Mouse (Mus musculus) hindbrain, embryonic 16.5 days (tissue): ENCODE data around the gene Qdpr. TPM values are rescaled to one million over a fixed set of nuclear protein-coding genes. Genes with fewer than 3 reads are reported as not detected.
"Not testable (repeated sequence)": the region's sequence is repeated elsewhere in the genome, so short reads cannot be mapped to it uniquely, and the experiment has no call there.

ENCODE experiments used
- ATAC-seq: fragments of 200-750 bp; cut with Nextera tagmentation; 2 replicates; pipeline ENCODE4 v1.8.0; 2017; ENCODE audit warnings: moderate TSS enrichment, moderate library complexity
- H3K27ac ChIP-seq: fragments of 300-500 bp; sonication (generic); 2 replicates; pipeline ENCODE4 v1.5.1; 2014; ENCODE audit warnings: low read depth, mild to moderate bottlenecking, control low read depth, low read length, moderate library complexity
- H3K27me3 ChIP-seq: fragments of 300-500 bp; sonication (generic); replicated peaks from 2 replicates; pipeline ENCODE4 v1.6.1; 2014; ENCODE audit warnings: low read length; ENCODE audit not compliant: control insufficient read depth, insufficient read depth
- H3K36me3 ChIP-seq: fragments of 300-500 bp; sonication (generic); 2 replicates; pipeline ENCODE4 v1.6.1; 2014; ENCODE audit warnings: mild to moderate bottlenecking, low read length, moderate library complexity, mixed read lengths; ENCODE audit not compliant: control insufficient read depth, insufficient read depth
- H3K4me1 ChIP-seq: fragments of 300-500 bp; sonication (generic); 2 replicates; pipeline ENCODE4 v1.6.1; 2014; ENCODE audit warnings: low read depth, low read length; ENCODE audit not compliant: control insufficient read depth, insufficient read depth
- H3K4me2 ChIP-seq: fragments of 300-500 bp; sonication (generic); 2 replicates; pipeline ENCODE4 v1.6.1; 2014; ENCODE audit warnings: mild to moderate bottlenecking, low read length, control low read depth, moderate library complexity
- H3K4me3 ChIP-seq: fragments of 300-500 bp; sonication (generic); 2 replicates; pipeline ENCODE4 v1.5.1; 2014; ENCODE audit warnings: mild to moderate bottlenecking, low read length, control low read depth, moderate library complexity
- H3K9ac ChIP-seq: fragments of 300-500 bp; sonication (generic); 2 replicates; pipeline ENCODE4 v1.6.1; 2014; ENCODE audit warnings: low read depth, mild to moderate bottlenecking, control low read depth, low read length, moderate library complexity
- H3K9me3 ChIP-seq: fragments of 300-500 bp; sonication (generic); 2 replicates; pipeline ENCODE4 v1.6.1; 2014; ENCODE audit warnings: mild to moderate bottlenecking, low read length, moderate library complexity; ENCODE audit not compliant: control insufficient read depth
- WGBS: fragments of 180-500 bp; shearing (Covaris S2); extraction: QIAGEN DNeasy Blood & Tissue Kit; methylation state at CpG from one replicate; pipeline ENCODE4 v1.1.7; 2014; 5-methylcytosine and 5-hydroxymethylcytosine counted together
- polyA plus RNA-seq: library from polyadenylated mRNA; unstranded; fragments of >200 nt; fragmentation: Nextera tagmentation; extraction: Ambion mirVana; gene quantifications from 2 replicates; pipeline ENCODE4 v1.2.1, GENCODE M21; 2015

The Qdpr gene
- polyA plus RNA-seq, 1 experiment from 2014 or later = 154 TPM

- Histone ChIP-seq H3K4me1 (no peaks in the 10 kb centered on the region), H3K27me3 (no peaks in the 10 kb centered on the region), H3K27ac (no peak overlapping the region), H3K36me3 (no peaks in the 10 kb centered on the region; the same call in none of the 2 replicates), H3K4me2 (no peak overlapping the region), H3K4me3 (no peak overlapping the region), H3K9ac (no peak overlapping the region), H3K9me3 (no peaks in the 10 kb centered on the region)
- ATAC-seq = no peak
- WGBS = 94% methylated on average over 3 of the region's 3 CpGs
Observed at GRCm38 (mm10) chr5:45441124-45441523, 8.9 kb downstream of the Qdpr start.

GRCm38 (mm10) chr5:45438301-45438700 is 11.7 kb downstream of the Qdpr start:
- Histone ChIP-seq H3K9ac (no peak overlapping the region), H3K4me2 (no peak overlapping the region), H3K9me3 (no peaks in the 10 kb centered on the region), H3K27me3 (no peaks in the 10 kb centered on the region), H3K4me3 (no peak overlapping the region), H3K4me1 (no peaks in the 10 kb centered on the region), H3K36me3 (peaks cover 11% of the 10 kb centered on the region), H3K27ac (no peak overlapping the region)
- WGBS = 82% methylated on average over 8 of the region's 8 CpGs
- no peak for ATAC-seq

- no peak overlapping the region for H3K9ac ChIP-seq
- H3K4me2 ChIP-seq = no peak overlapping the region
- no peaks in the 10 kb centered on the region for H3K9me3 ChIP-seq
- no peak overlapping the region for H3K4me3 ChIP-seq
- H3K27me3 ChIP-seq = no peaks in the 10 kb centered on the region
- H3K4me1 ChIP-seq = no peaks in the 10 kb centered on the region
- no peak for ATAC-seq
- peaks cover 11% of the 10 kb centered on the region for H3K36me3 ChIP-seq
- no peak overlapping the region for H3K27ac ChIP-seq
- WGBS = 63% methylated on average over 4 of the region's 4 CpGs
Observed at GRCm38 (mm10) chr5:45437826-45438225, 12.2 kb downstream of the Qdpr start.

- Histone ChIP-seq H3K36me3 (peaks cover 11% of the 10 kb centered on the region), H3K4me3 (no peak overlapping the region), H3K27ac (no peak overlapping the region), H3K4me2 (no peak overlapping the region), H3K4me1 (no peaks in the 10 kb centered on the region), H3K9me3 (no peaks in the 10 kb centered on the region), H3K27me3 (no peaks in the 10 kb centered on the region), H3K9ac (no peak overlapping the region)
- WGBS = 90% methylated on average over 14 of the region's 14 CpGs
- no peak for ATAC-seq
Observed at GRCm38 (mm10) chr5:45435967-45436950, 13.8 kb downstream of the Qdpr start.

GRCm38 (mm10) chr5:45427891-45428290 is 22.1 kb downstream of the Qdpr start:
- Histone ChIP-seq H3K4me2 (no peak overlapping the region), H3K9ac (no peak overlapping the region), H3K4me3 (no peak overlapping the region), H3K27ac (no peak overlapping the region), H3K9me3 (no peaks in the 10 kb centered on the region), H3K4me1 (no peaks in the 10 kb centered on the region), H3K36me3 (no peaks in the 10 kb centered on the region), H3K27me3 (no peaks in the 10 kb centered on the region)
- WGBS = 95% methylated on average over 7 of the region's 7 CpGs
- ATAC-seq = no peak

GRCm38 (mm10) chr5:45426416-45427034 is 23.5 kb downstream of the Qdpr start:
- no peak overlapping the region for H3K4me3 ChIP-seq
- no peaks in the 10 kb centered on the region for H3K36me3 ChIP-seq
- 88% methylated on average over 1 of the region's 1 CpGs for WGBS
- H3K27me3 ChIP-seq = no peaks in the 10 kb centered on the region
- no peaks in the 10 kb centered on the region for H3K9me3 ChIP-seq
- no peaks in the 10 kb centered on the region for H3K4me1 ChIP-seq
- no peak for ATAC-seq
- H3K4me2 ChIP-seq = no peak overlapping the region
- no peak overlapping the region for H3K27ac ChIP-seq
- no peak overlapping the region for H3K9ac ChIP-seq

GRCm38 (mm10) chr5:45425771-45426170 is 24.3 kb downstream of the Qdpr start:
- not testable (repeated sequence) for H3K27me3 ChIP-seq, H3K9ac ChIP-seq, H3K9me3 ChIP-seq, H3K4me3 ChIP-seq, H3K36me3 ChIP-seq, ATAC-seq, H3K27ac ChIP-seq, H3K4me2 ChIP-seq, H3K4me1 ChIP-seq
- WGBS = 34% methylated on average over 1 of the region's 1 CpGs

- Histone ChIP-seq H3K27ac (no peak overlapping the region), H3K27me3 (no peaks in the 10 kb centered on the region), H3K4me3 (no peak overlapping the region), H3K36me3 (no peaks in the 10 kb centered on the region), H3K9ac (no peak overlapping the region), H3K4me1 (no peaks in the 10 kb centered on the region), H3K4me2 (no peak overlapping the region), H3K9me3 (no peaks in the 10 kb centered on the region)
- ATAC-seq = peak; percentile 90
- 39% methylated on average over 8 of the region's 8 CpGs for WGBS
Observed at GRCm38 (mm10) chr5:45424021-45424886, 25.8 kb downstream of the Qdpr start.
